Mouse (Mus musculus): ENCODE results near the gene Itsn1. TPM values are rescaled to one million over a fixed set of nuclear protein-coding genes. Genes with fewer than 3 reads are reported as not detected.

Gene Itsn1
- polyA plus RNA-seq, 1 experiment: 43.7 TPM

DNA sequence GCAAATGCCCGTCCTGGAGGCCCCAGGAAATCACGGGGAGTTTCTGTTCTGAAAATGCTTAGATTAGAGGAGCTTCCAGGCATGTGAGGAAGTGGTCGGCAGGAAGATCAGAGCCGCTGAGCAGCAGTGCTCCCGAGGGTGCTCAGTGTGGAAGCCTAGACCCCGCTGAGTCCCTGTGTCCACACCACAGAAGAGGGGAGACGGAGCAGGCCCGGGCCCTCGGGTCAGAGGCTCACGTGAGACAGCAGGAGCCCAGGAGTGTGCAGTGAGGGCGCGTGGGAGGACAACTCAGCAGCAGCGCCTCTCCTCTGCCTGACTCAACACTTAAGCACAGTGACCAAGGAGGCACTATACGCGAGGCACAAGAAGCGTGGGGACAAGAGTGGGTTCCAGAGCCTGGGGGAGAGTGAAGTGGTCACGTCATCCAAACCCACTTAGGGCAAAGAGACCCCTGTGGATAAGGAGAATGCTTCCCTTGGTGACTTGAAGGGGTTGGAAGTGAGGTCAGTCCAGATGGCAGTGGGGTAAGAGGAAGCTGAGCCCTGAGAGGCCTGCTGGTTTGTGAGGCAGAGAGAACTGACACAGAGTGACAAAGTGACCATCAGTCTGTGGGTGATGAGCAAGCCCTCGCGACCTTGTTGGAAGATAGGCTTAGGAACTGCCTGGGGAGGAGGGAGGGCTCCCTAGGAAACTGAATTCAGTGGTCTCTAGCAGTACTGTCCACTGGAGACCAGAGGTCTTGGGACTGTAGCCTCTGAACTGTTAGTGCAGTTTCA, 122.6 kb downstream of the Itsn1 start:
- TF ChIP-seq CTCF (IDR thresholded peaks at IDR 0.05; ENCODE audit: insufficient read depth, low read length) (no peak), POLR2A (IDR thresholded peaks at IDR 0.05; ENCODE audit: borderline replicate concordance, extremely low read depth, low read depth, low read length) (no peak)
- 77% methylated on average over 19 of the region's 19 CpGs for WGBS
- H3K4me1 ChIP-seq (ENCODE audit: control insufficient read depth, insufficient read depth, low read length): 0 out of 2 replicates have a peak, but pooled peaks cover 3% of the 10 kb centered on the region
- H3K4me3 ChIP-seq (replicated peaks; ENCODE audit: extremely low read depth, low read depth, low read length): no peak overlapping the region
- no peak for DNase-seq

DNA sequence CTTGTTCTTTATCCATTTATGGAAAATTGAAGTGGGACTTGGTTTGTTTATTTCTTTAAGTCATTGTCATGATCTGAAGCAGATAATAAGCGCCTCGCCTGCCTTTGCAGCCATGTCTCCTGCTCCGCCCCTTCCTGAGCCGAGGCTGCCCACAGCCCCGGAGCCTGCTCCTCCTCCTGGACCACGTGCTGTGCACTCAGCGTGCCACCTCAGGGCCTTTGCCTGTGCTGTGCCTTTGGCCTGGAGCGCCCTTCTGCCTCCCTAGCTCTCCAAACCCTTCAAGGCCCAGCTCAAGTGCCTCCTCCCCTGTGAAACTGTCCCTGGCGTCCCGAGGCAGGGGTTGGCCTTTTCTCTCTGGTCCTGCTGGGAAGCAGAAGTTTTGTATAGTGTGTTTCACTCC, 123.7 kb downstream of the Itsn1 start:
- TF ChIP-seq CTCF (IDR thresholded peaks at IDR 0.05; ENCODE audit: insufficient read depth, low read length) (no peak), POLR2A (IDR thresholded peaks at IDR 0.05; ENCODE audit: borderline replicate concordance, extremely low read depth, low read depth, low read length) (no peak)
- no peaks in the 10 kb centered on the region for H3K4me1 ChIP-seq (ENCODE audit: control insufficient read depth, insufficient read depth, low read length)
- 61% methylated on average over 10 of the region's 10 CpGs for WGBS
- DNase-seq: no peak
- no peak overlapping the region for H3K4me3 ChIP-seq (replicated peaks; ENCODE audit: extremely low read depth, low read depth, low read length)

- WGBS: 93% methylated on average over 12 of the region's 12 CpGs
- no peak for DNase-seq
- Histone ChIP-seq H3K4me1 (ENCODE audit: control insufficient read depth, insufficient read depth, low read length) (no peaks in the 10 kb centered on the region), H3K4me3 (replicated peaks; ENCODE audit: extremely low read depth, low read depth, low read length) (no peak overlapping the region)
- TF ChIP-seq CTCF (IDR thresholded peaks at IDR 0.05; ENCODE audit: insufficient read depth, low read length) (no peak), POLR2A (IDR thresholded peaks at IDR 0.05; ENCODE audit: borderline replicate concordance, extremely low read depth, low read depth, low read length) (no peak)
Measured at GRCm38 (mm10) chr16:91853223-91853622, 124.1 kb downstream of the Itsn1 start.

DNA sequence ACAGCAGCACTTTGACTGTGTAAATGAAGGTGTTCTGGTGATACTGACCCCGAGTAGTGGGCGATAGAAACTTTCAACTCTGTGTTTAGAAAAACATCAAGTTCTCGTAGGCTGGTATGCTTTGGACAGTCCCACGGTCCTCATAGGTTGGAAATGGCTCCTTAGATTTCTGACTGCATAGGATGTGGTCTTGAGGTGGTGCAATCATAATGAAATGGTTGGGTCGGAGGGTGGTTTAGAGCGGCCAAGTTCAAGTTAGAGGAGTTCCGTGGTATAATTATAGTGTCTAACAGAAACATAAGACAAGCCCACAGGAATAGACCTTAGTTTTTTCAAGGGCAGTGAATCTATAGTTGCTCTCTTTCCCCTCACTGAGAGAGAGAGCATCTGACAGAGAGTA, 129.6 kb downstream of the Itsn1 start:
- DNase-seq: no peak
- H3K4me1 ChIP-seq (ENCODE audit: control insufficient read depth, insufficient read depth, low read length): peaks cover 5% of the 10 kb centered on the region; the same call in 1 of the 2 replicates
- WGBS: 94% methylated on average over 7 of the region's 7 CpGs
- no peak overlapping the region for H3K4me3 ChIP-seq (replicated peaks; ENCODE audit: extremely low read depth, low read depth, low read length)
- TF ChIP-seq POLR2A (IDR thresholded peaks at IDR 0.05; ENCODE audit: borderline replicate concordance, extremely low read depth, low read depth, low read length): no peak
- TF ChIP-seq CTCF (IDR thresholded peaks at IDR 0.05; ENCODE audit: insufficient read depth, low read length): no peak

DNA sequence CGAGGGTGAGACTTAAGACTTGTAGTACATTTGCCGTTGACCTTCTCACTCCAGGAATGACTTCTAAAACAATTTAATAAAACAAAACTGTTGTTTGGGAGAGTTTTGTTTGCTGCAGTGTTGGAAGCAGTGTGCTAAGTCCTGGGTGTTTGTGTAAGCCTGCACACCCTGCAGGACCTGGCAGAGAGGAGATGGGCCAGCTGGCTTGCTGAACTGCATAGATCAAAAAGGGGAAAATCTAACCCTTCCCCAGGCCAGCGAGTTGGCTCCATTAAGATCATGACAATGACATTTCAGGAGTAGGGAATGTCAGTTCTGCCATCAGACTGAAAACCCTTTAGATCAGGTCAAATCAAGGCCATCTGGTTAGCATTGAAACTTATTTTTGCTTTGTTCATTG, 130.1 kb downstream of the Itsn1 start:
- no peak for DNase-seq
- WGBS: 64% methylated on average over 3 of the region's 3 CpGs
- Histone ChIP-seq H3K4me3 (replicated peaks; ENCODE audit: extremely low read depth, low read depth, low read length) (no peak overlapping the region), H3K4me1 (ENCODE audit: control insufficient read depth, insufficient read depth, low read length) (peaks cover 5% of the 10 kb centered on the region; the same call in 1 of the 2 replicates)
- TF ChIP-seq POLR2A (IDR thresholded peaks at IDR 0.05; ENCODE audit: borderline replicate concordance, extremely low read depth, low read depth, low read length) (no peak), CTCF (IDR thresholded peaks at IDR 0.05; ENCODE audit: insufficient read depth, low read length) (no peak)

- TF ChIP-seq POLR2A (IDR thresholded peaks at IDR 0.05; ENCODE audit: borderline replicate concordance, extremely low read depth, low read depth, low read length) (no peak), CTCF (IDR thresholded peaks at IDR 0.05; ENCODE audit: insufficient read depth, low read length) (no peak)
- H3K4me3 ChIP-seq (replicated peaks; ENCODE audit: extremely low read depth, low read depth, low read length): no peak overlapping the region
- WGBS: 83% methylated on average over 8 of the region's 8 CpGs
Measured at GRCm38 (mm10) chr16:91859958-91860357, 130.9 kb downstream of the Itsn1 start.

GRCm38 (mm10) chr16:91860471-91861125, 131.5 kb downstream of the Itsn1 start:
- DNase-seq: no peak
- peaks cover 5% of the 10 kb centered on the region; the same call in 1 of the 2 replicates for H3K4me1 ChIP-seq (ENCODE audit: control insufficient read depth, insufficient read depth, low read length)
- H3K4me3 ChIP-seq (replicated peaks; ENCODE audit: extremely low read depth, low read depth, low read length): no peak overlapping the region
- no peak for TF ChIP-seq CTCF (IDR thresholded peaks at IDR 0.05; ENCODE audit: insufficient read depth, low read length)
- no peak for TF ChIP-seq POLR2A (IDR thresholded peaks at IDR 0.05; ENCODE audit: borderline replicate concordance, extremely low read depth, low read depth, low read length)
- 45% methylated on average over 14 of the region's 14 CpGs for WGBS

More at GRCm38 (mm10) chr16:91859958-91860357, 130.9 kb downstream of the Itsn1 start:
- peaks cover 5% of the 10 kb centered on the region; the same call in 1 of the 2 replicates for H3K4me1 ChIP-seq (ENCODE audit: control insufficient read depth, insufficient read depth, low read length)
- DNase-seq: no peak

DNA sequence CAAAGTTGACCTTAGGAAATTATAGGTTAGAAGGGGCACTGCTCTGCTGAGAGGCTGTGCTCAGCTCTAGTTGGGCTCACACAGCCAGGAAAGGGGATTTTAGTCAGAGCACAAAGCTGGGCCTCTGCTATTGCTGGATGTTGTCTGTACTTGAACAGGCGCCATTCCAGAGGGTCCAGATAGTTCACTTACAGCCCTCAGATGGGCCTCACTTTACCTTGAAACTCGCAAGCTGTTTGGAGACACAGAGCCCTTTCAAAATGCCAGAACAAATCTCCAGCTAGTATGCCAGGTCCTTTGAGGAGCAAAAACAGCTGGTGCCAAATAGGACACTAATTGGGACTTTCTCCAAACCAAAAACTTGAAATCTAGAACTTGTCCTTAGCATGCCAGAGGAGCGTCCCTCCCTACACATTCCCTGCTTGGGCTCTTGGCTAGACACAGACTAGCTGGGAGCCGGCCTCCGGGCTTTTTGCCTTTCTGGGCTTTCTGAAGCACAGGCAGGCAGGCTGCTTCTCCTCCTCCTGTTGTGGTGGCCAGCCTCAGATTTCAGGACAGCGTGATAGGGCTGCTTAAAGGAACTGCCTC, 132.8 kb downstream of the Itsn1 start:
- Histone ChIP-seq H3K4me3 (replicated peaks; ENCODE audit: extremely low read depth, low read depth, low read length) (no peak overlapping the region), H3K4me1 (ENCODE audit: control insufficient read depth, insufficient read depth, low read length) (peaks cover 5% of the 10 kb centered on the region; the same call in 1 of the 2 replicates)
- DNase-seq: no peak
- TF ChIP-seq CTCF (IDR thresholded peaks at IDR 0.05; ENCODE audit: insufficient read depth, low read length) (no peak), POLR2A (IDR thresholded peaks at IDR 0.05; ENCODE audit: borderline replicate concordance, extremely low read depth, low read depth, low read length) (no peak)
- 67% methylated on average over 6 of the region's 6 CpGs for WGBS

DNA sequence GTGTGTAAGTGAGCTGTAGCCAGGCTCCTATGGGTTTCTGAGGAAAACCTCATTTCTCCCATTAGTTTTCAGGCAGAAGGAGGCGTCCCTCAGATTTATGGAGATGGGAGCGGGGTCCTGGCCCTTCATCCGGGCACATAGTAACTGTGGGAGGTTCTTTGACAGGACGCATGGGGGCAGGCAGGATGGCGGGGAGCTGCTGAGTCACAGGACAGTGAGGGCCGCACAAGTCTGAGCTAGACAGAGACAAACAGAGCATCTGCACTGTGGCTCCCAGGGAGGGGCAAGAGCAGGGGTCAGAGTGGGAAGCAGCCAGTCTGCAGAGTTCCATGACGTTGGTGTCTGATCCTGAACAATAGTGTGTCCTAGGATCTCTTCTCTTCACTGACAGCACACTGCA, 133.8 kb downstream of the Itsn1 start:
- Histone ChIP-seq H3K4me1 (ENCODE audit: control insufficient read depth, insufficient read depth, low read length) (peaks cover 5% of the 10 kb centered on the region; the same call in 1 of the 2 replicates), H3K4me3 (replicated peaks; ENCODE audit: extremely low read depth, low read depth, low read length) (no peak overlapping the region)
- 73% methylated on average over 7 of the region's 7 CpGs for WGBS
- DNase-seq: no peak
- TF ChIP-seq POLR2A (IDR thresholded peaks at IDR 0.05; ENCODE audit: borderline replicate concordance, extremely low read depth, low read depth, low read length): no peak
- TF ChIP-seq CTCF (IDR thresholded peaks at IDR 0.05; ENCODE audit: insufficient read depth, low read length): no peak
